Mouse (Mus musculus): ENCODE data around the gene Vmn2r1. TPM values are rescaled to one million over a fixed set of nuclear protein-coding genes. Genes with fewer than 3 reads are reported as not detected.

Vmn2r1 gene
- polyA plus RNA-seq, 1 experiment from 2014 or later, result 0.13 TPM

Other genes starting within 250 kb of the Vmn2r1 start
- gene Plch1, start 182.1 kb upstream of the Vmn2r1 start, polyA plus RNA-seq (2014; fragmentation: Nextera tagmentation; extraction: Ambion mirVana), result 10.1 TPM in 2 replicates
- gene E130311K13Rik, start 152.1 kb upstream of the Vmn2r1 start, polyA plus RNA-seq (2014; fragmentation: Nextera tagmentation; extraction: Ambion mirVana), result 4.8 and 5.3 TPM in 2 replicates
- gene Slc33a1, start 116.8 kb upstream of the Vmn2r1 start, polyA plus RNA-seq (2014; fragmentation: Nextera tagmentation; extraction: Ambion mirVana), result 21.0 and 21.5 TPM in 2 replicates
- gene Gmps, start 105.4 kb upstream of the Vmn2r1 start, polyA plus RNA-seq (2014; fragmentation: Nextera tagmentation; extraction: Ambion mirVana), result 49.6 and 55.1 TPM in 2 replicates
- gene Vmn2r2, start 60.4 kb downstream of the Vmn2r1 start, polyA plus RNA-seq (2014; fragmentation: Nextera tagmentation; extraction: Ambion mirVana), result 0.07 TPM in 1 of 2 replicates, not detected in the other
- gene Vmn2r3, start 208.2 kb downstream of the Vmn2r1 start, polyA plus RNA-seq (2014; fragmentation: Nextera tagmentation; extraction: Ambion mirVana), result 0.01 TPM in 1 of 2 replicates, not detected in the other